Mouse (Mus musculus): ENCODE results near the gene Fbxw4. TPM values are rescaled to one million over a fixed set of nuclear protein-coding genes. Genes with fewer than 3 reads are reported as not detected.

Gene Fbxw4
- polyA plus RNA-seq, 1 experiment from 2014 or later, result 5.9 TPM

DNA sequence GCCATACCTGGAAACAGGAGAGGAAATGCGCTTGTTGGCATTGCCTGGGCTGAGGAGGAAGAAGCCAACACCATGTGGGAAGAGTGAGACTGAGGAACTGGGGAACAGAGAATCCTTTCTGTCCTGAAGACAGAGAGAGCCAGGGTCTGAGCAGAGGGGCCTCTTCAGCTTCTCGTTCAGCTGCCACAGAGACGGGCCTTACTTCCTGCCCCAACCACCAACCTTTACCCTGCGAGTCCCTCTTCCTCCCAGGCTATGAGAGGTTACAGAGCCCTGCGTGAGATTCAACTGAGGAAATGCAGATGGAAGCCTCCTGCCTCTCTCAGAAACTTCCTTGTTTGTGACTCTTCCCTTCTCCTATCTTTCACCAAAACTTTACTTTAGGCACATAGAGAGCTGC, 29.2 kb downstream of the Fbxw4 start:
- DNase-seq (ENCODE audit: low spot score), result no peak

DNA sequence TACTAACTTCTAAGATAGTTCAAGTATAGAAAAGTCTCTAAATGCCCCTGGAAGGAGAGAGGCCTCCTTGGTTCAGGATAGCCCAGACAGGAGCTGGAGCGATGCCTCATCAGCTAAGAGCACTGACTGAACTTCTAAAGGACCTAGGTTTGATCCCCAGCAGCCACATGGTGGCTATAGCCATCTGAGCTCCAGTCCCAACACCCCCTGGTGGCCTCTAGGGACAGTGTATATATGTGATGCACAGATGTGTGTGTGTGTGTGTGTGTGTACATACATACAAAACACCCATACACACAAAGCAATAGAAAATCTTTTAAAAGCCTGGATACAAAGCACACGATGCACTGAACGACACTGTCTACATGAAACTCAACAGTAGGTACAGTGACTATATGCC, 30.9 kb downstream of the Fbxw4 start:
- Histone ChIP-seq H3K4me2 (ENCODE audit: low read length) (no peak overlapping the region), H3K27ac (no peak overlapping the region), H3K36me3 (ENCODE audit: insufficient read depth, low read length) (peaks cover 13% of the 10 kb centered on the region; the same call in 1 of the 2 replicates), H3K9ac (ENCODE audit: low read depth, low read length) (no peak overlapping the region), H3K4me3 (replicated peaks; ENCODE audit: low read depth, low read length) (no peak overlapping the region), H3K9me3 (replicated peaks; ENCODE audit: low read length) (no peaks in the 10 kb centered on the region), H3K27me3 (ENCODE audit: insufficient read depth, low read length) (no peaks in the 10 kb centered on the region), H3K4me1 (replicated peaks; ENCODE audit: insufficient read depth, low read length) (no peaks in the 10 kb centered on the region)
- ATAC-seq (replicated peaks; ENCODE audit: low FRiP score, low read depth), result no peak
- 89% methylated on average over 3 of the region's 3 CpGs for WGBS
- peak; percentile 59 for TF ChIP-seq CTCF (IDR thresholded peaks at IDR 0.05; ENCODE audit: low read depth)
- DNase-seq (ENCODE audit: low spot score), result peak; percentile 52

More for the DNA sequence above, 29.2 kb downstream of the Fbxw4 start:
- no peak overlapping the region for H3K4me3 ChIP-seq (replicated peaks; ENCODE audit: low read depth, low read length)
- TF ChIP-seq CTCF (IDR thresholded peaks at IDR 0.05; ENCODE audit: low read depth), result no peak
- H3K27me3 ChIP-seq (ENCODE audit: insufficient read depth, low read length), result no peaks in the 10 kb centered on the region
- H3K4me2 ChIP-seq (ENCODE audit: low read length), result no peak overlapping the region
- no peak overlapping the region for H3K9ac ChIP-seq (ENCODE audit: low read depth, low read length)
- H3K9me3 ChIP-seq (replicated peaks; ENCODE audit: low read length), result no peaks in the 10 kb centered on the region
- 0 out of 2 replicates have a peak, but pooled peaks cover 4% of the 10 kb centered on the region for H3K4me1 ChIP-seq (replicated peaks; ENCODE audit: insufficient read depth, low read length)
- 71% methylated on average over 5 of the region's 5 CpGs for WGBS
- H3K27ac ChIP-seq, result no peak overlapping the region
- ATAC-seq (replicated peaks; ENCODE audit: low FRiP score, low read depth), result no peak
- peaks cover 11% of the 10 kb centered on the region; the same call in 1 of the 2 replicates for H3K36me3 ChIP-seq (ENCODE audit: insufficient read depth, low read length)

DNA sequence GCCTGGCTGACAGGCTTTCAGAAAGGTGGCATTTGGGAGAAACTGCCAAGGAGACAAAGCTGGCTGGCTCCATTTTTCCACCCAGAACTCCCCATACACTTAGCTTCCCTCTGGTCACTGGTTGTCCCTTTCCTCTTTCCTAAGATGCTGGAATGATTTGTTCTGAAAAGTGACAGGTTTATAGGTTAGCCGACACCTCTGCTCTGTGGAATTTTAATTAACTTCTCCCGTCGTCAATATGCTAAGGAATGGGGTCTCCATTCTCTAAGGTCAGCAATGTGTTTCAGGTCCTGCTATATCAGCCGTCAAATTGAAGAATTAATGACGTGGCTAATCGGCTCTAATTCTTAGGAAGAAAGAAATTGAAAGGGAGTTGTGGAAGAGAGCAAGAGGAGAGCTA, 31.5 kb downstream of the Fbxw4 start:
- ATAC-seq (replicated peaks; ENCODE audit: low FRiP score, low read depth) (peak; percentile 72), DNase-seq (ENCODE audit: low spot score) (peak; percentile 72)
- WGBS, result 25% methylated on average over 6 of the region's 6 CpGs
- no peaks in the 10 kb centered on the region for H3K9me3 ChIP-seq (replicated peaks; ENCODE audit: low read length)
- H3K4me2 ChIP-seq (ENCODE audit: low read length), result no peak overlapping the region
- H3K4me1 ChIP-seq (replicated peaks; ENCODE audit: insufficient read depth, low read length), result no peaks in the 10 kb centered on the region
- no peaks in the 10 kb centered on the region for H3K27me3 ChIP-seq (ENCODE audit: insufficient read depth, low read length)
- no peak overlapping the region for H3K4me3 ChIP-seq (replicated peaks; ENCODE audit: low read depth, low read length)
- peaks cover 13% of the 10 kb centered on the region; the same call in 1 of the 2 replicates for H3K36me3 ChIP-seq (ENCODE audit: insufficient read depth, low read length)
- H3K9ac ChIP-seq (ENCODE audit: low read depth, low read length), result no peak overlapping the region
- no peak overlapping the region for H3K27ac ChIP-seq
- no peak for TF ChIP-seq CTCF (IDR thresholded peaks at IDR 0.05; ENCODE audit: low read depth)

DNA sequence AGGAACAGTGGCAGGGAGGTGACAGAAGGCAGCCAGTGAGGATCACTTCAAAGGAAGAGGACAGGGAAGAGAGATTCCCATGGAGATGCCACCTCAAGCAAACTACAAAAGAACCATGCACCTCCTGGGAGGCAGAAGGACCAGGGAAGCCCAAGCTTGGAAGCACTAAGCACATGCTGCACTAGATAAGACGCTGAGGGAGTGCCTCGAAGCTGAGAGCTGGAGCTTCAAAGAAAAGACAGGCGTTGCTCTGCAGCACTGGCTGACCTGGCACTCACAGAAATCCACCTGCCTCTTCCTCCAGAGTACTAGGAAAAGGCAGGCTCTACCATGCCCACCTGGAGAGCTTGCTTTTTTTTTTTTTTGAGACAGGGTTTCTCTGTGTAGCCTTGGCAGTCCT, 33.1 kb downstream of the Fbxw4 start:
- no peaks in the 10 kb centered on the region for H3K9me3 ChIP-seq (replicated peaks; ENCODE audit: low read length)
- H3K9ac ChIP-seq (ENCODE audit: low read depth, low read length), result no peak overlapping the region
- TF ChIP-seq CTCF (IDR thresholded peaks at IDR 0.05; ENCODE audit: low read depth), result no peak
- no peaks in the 10 kb centered on the region for H3K4me1 ChIP-seq (replicated peaks; ENCODE audit: insufficient read depth, low read length)
- no peak overlapping the region for H3K4me2 ChIP-seq (ENCODE audit: low read length)
- H3K27me3 ChIP-seq (ENCODE audit: insufficient read depth, low read length), result no peaks in the 10 kb centered on the region
- no peak overlapping the region for H3K27ac ChIP-seq
- no peak for ATAC-seq (replicated peaks; ENCODE audit: low FRiP score, low read depth)
- DNase-seq (ENCODE audit: low spot score), result no peak
- WGBS, result 38% methylated on average over 3 of the region's 3 CpGs
- peaks cover 11% of the 10 kb centered on the region; the same call in 1 of the 2 replicates for H3K36me3 ChIP-seq (ENCODE audit: insufficient read depth, low read length)
- H3K4me3 ChIP-seq (replicated peaks; ENCODE audit: low read depth, low read length), result no peak overlapping the region

DNA sequence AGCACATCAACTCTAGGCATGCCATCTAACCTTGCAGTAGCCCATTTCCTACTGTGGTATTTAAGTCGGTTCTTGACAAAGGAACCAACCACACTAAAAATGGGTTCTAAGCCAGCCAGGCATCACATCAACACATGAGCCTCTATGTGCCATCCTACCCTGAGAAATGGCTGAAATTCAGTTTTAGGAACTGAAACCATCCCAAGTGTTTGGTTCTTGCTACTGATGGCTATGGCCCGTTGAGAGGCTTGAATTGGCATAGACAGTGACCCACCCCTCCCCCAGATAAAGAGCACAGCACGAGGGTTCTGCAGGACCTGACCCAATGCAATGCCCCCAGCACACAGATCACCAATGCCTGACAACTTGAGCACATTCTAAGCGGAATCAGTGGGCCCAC, 36.4 kb downstream of the Fbxw4 start:
- no peak overlapping the region for H3K4me2 ChIP-seq (ENCODE audit: low read length)
- DNase-seq (ENCODE audit: low spot score) (no peak), ATAC-seq (replicated peaks; ENCODE audit: low FRiP score, low read depth) (no peak)
- 72% methylated on average over 4 of the region's 4 CpGs for WGBS
- no peak overlapping the region for H3K9ac ChIP-seq (ENCODE audit: low read depth, low read length)
- H3K27me3 ChIP-seq (ENCODE audit: insufficient read depth, low read length), result no peaks in the 10 kb centered on the region
- H3K27ac ChIP-seq, result no peak overlapping the region
- H3K4me1 ChIP-seq (replicated peaks; ENCODE audit: insufficient read depth, low read length), result 0 out of 2 replicates have a peak, but pooled peaks cover 3% of the 10 kb centered on the region
- TF ChIP-seq CTCF (IDR thresholded peaks at IDR 0.05; ENCODE audit: low read depth), result no peak
- H3K9me3 ChIP-seq (replicated peaks; ENCODE audit: low read length), result no peaks in the 10 kb centered on the region
- H3K4me3 ChIP-seq (replicated peaks; ENCODE audit: low read depth, low read length), result no peak overlapping the region
- H3K36me3 ChIP-seq (ENCODE audit: insufficient read depth, low read length), result peaks cover 11% of the 10 kb centered on the region; the same call in 1 of the 2 replicates

DNA sequence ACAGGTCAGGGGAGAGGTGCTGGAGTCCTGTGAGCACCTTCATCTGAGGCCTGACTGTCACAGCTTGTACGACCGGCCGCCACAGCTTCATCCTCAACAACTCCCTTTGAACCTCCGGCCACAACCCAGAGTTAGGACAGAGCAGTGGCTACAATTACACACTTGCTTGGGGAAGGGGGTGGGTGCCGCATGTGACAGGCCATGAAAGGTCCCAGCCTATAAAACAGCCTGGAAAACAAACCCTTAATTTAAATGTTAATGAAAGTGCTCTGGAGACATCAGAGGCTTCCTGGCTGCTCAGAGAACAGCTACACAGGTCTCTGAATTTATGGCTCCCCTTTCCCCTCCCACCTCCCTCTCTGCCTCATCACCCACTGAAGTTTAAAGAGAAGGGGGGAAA, 38.0 kb downstream of the Fbxw4 start:
- no peak overlapping the region for H3K27ac ChIP-seq
- no peak for ATAC-seq (replicated peaks; ENCODE audit: low FRiP score, low read depth)
- H3K9me3 ChIP-seq (replicated peaks; ENCODE audit: low read length), result no peaks in the 10 kb centered on the region

DNA sequence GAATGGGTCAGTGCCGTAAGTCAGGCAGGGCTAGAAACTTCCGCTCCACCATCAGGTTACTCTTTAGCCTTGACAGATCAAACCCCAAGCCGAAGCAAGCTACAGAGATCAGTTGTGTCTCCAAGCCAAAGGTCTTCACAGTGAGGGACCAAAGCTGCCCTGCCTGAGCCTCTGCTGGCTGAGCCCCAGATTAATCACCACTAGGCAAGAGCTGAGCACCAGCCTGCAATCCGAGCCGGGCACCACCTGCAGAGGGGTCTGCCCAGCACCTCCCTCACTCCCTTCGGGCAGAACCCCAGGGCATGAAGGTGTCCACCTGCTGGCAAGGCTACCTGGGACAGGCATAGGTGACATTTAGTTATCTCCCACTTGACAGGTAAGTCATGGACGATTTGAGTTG, 39.1 kb downstream of the Fbxw4 start:
- 46% methylated on average over 7 of the region's 7 CpGs for WGBS
- Histone ChIP-seq H3K9ac (ENCODE audit: low read depth, low read length) (no peak overlapping the region), H3K4me2 (ENCODE audit: low read length) (no peak overlapping the region), H3K27me3 (ENCODE audit: insufficient read depth, low read length) (no peaks in the 10 kb centered on the region), H3K27ac (no peak overlapping the region), H3K4me3 (replicated peaks; ENCODE audit: low read depth, low read length) (no peak overlapping the region), H3K36me3 (ENCODE audit: insufficient read depth, low read length) (peaks cover 5% of the 10 kb centered on the region; the same call in 1 of the 2 replicates), H3K4me1 (replicated peaks; ENCODE audit: insufficient read depth, low read length) (0 out of 2 replicates have a peak, but pooled peaks cover 3% of the 10 kb centered on the region), H3K9me3 (replicated peaks; ENCODE audit: low read length) (no peaks in the 10 kb centered on the region)
- DNase-seq (ENCODE audit: low spot score), result peak; percentile 82
- peak; percentile 51; the same call in 1 of the 2 replicates for ATAC-seq (replicated peaks; ENCODE audit: low FRiP score, low read depth)
- 0 out of 2 replicates have a peak, but pooled peaks have one; percentile 7 for TF ChIP-seq CTCF (IDR thresholded peaks at IDR 0.05; ENCODE audit: low read depth)

More for the DNA sequence above, 38.0 kb downstream of the Fbxw4 start:
- no peak overlapping the region for H3K4me2 ChIP-seq (ENCODE audit: low read length)
- H3K27me3 ChIP-seq (ENCODE audit: insufficient read depth, low read length), result no peaks in the 10 kb centered on the region
- no peak overlapping the region for H3K9ac ChIP-seq (ENCODE audit: low read depth, low read length)
- 0 out of 2 replicates have a peak, but pooled peaks cover 3% of the 10 kb centered on the region for H3K4me1 ChIP-seq (replicated peaks; ENCODE audit: insufficient read depth, low read length)
- peak; percentile 72 for DNase-seq (ENCODE audit: low spot score)
- no peak overlapping the region for H3K4me3 ChIP-seq (replicated peaks; ENCODE audit: low read depth, low read length)
- TF ChIP-seq CTCF (IDR thresholded peaks at IDR 0.05; ENCODE audit: low read depth), result no peak
- WGBS, result 34% methylated on average over 5 of the region's 5 CpGs
- H3K36me3 ChIP-seq (ENCODE audit: insufficient read depth, low read length), result peaks cover 11% of the 10 kb centered on the region; the same call in 1 of the 2 replicates
